Mouse (Mus musculus): ENCODE measurements at regions not wholly inside any gene's neighbourhood (a gene's known extent, or its start where the extent isn't known, plus 50 kb on each side); places are given as distances from the start of the nearest gene placed in this dataset.

DNA sequence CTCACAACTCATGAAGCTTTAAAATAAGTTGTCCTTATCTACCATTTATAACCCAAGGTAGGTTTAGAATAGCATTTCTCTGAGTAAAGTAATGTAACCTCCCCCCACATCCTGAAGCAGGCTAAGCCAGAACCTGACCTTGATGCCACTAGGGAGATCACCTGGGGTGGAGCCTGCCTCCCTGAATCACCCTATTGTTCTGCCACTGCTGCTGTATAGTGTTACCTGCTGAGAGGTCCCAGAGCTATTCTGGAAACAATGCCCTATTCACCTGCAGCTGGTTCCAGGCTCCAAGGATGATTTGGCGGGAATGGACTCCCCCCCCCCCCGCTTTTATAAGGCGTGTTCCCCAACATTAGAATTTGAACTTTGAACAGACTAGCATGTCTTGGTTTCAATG is 462.0 kb upstream of the Cdh18 start:
- TF ChIP-seq CTCF (IDR thresholded peaks at IDR 0.05; ENCODE audit: low read depth, low read length) = no peak
- TF ChIP-seq POLR2A (IDR thresholded peaks at IDR 0.05; ENCODE audit: extremely low read depth, insufficient read depth, low read length) = no peak
